Mouse (Mus musculus) central nervous system, embryonic 14 days (tissue): ENCODE measurements around the gene Gm21293. TPM values are rescaled to one million over a fixed set of nuclear protein-coding genes. Genes with fewer than 3 reads are reported as not detected.

ENCODE experiments used
- polyA plus RNA-seq: library from polyadenylated mRNA; depleted of rRNA; stranded (reverse); fragments of >200 nt; gene quantifications from 2 replicates; pipeline ENCODE4 v1.2.3, GENCODE M21; 2012; rRNA removed

The Gm21293 gene
- polyA plus RNA-seq: not detected in 2 replicates

DNA sequence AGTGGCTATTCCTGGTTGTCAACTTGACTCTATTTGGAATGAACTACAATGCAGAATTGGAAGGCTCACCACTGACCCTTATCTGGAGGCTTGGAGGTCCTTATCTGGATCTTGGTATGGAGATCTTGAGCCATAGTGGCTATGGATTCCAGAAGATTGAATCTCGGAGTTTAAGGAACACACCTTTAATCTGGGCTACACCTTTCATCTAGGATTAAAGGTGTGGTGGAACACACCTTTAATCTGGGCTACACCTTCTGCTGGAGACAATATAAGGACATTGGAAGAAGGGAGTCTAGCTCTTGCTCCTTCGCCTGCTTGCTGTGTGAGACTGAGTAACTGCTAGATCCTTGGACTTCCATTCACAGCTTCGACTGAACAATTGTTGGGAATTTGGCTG, at the start of gene Gm21293:
Gm21293 (plus strand) TSS at position 301 of the 400 bp plus-strand sequence.

DNA sequence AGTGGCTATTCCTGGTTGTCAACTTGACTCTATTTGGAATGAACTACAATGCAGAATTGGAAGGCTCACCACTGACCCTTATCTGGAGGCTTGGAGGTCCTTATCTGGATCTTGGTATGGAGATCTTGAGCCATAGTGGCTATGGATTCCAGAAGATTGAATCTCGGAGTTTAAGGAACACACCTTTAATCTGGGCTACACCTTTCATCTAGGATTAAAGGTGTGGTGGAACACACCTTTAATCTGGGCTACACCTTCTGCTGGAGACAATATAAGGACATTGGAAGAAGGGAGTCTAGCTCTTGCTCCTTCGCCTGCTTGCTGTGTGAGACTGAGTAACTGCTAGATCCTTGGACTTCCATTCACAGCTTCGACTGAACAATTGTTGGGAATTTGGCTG, 8.4 kb downstream of the Gm21293 start, which contains the start of gene Gm6763:
Gm6763 (plus strand) TSS at position 301 of the 400 bp plus-strand sequence.

DNA sequence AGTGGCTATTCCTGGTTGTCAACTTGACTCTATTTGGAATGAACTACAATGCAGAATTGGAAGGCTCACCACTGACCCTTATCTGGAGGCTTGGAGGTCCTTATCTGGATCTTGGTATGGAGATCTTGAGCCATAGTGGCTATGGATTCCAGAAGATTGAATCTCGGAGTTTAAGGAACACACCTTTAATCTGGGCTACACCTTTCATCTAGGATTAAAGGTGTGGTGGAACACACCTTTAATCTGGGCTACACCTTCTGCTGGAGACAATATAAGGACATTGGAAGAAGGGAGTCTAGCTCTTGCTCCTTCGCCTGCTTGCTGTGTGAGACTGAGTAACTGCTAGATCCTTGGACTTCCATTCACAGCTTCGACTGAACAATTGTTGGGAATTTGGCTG, 16.9 kb downstream of the Gm21293 start, which contains the start of gene Gm8764:
Gm8764 (plus strand) TSS at position 301 of the 400 bp plus-strand sequence.

GRCm38 (mm10) chr10:104168215-104168614, 25.4 kb downstream of the Gm21293 start, which contains the start of gene Gm21304:
Gene Gm21304 (plus strand): TSS chr10:104168515.

DNA sequence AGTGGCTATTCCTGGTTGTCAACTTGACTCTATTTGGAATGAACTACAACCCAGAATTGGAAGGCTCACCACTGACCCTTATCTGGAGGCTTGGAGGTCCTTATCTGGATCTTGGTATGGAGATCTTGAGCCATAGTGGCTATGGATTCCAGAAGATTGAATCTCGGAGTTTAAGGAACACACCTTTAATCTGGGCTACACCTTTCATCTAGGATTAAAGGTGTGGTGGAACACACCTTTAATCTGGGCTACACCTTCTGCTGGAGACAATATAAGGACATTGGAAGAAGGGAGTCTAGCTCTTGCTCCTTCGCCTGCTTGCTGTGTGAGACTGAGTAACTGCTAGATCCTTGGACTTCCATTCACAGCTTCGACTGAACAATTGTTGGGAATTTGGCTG, 33.9 kb downstream of the Gm21293 start, which contains the start of gene Gm21312:
Gm21312 (plus strand) TSS at position 301 of the 400 bp plus-strand sequence.

GRCm38 (mm10) chr10:104185233-104185632, 42.4 kb downstream of the Gm21293 start, which contains the start of gene Gm20765:
Gene Gm20765 (plus strand): TSS chr10:104185533.

DNA sequence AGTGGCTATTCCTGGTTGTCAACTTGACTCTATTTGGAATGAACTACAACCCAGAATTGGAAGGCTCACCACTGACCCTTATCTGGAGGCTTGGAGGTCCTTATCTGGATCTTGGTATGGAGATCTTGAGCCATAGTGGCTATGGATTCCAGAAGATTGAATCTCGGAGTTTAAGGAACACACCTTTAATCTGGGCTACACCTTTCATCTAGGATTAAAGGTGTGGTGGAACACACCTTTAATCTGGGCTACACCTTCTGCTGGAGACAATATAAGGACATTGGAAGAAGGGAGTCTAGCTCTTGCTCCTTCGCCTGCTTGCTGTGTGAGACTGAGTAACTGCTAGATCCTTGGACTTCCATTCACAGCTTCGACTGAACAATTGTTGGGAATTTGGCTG, 51.0 kb downstream of the Gm21293 start, which contains the start of gene Gm4340:
Gm4340 (plus strand) TSS at position 301 of the 400 bp plus-strand sequence.

Other genes with a start within 250 kb of the Gm21293 start
- gene Gm6763, start 8.5 kb downstream of the Gm21293 start, polyA plus RNA-seq: not detected in 2 replicates
- not detected in 2 replicates for gene Gm8764, start 17.0 kb downstream of the Gm21293 start, polyA plus RNA-seq
- gene Gm21304, start 25.5 kb downstream of the Gm21293 start, polyA plus RNA-seq: not detected in 2 replicates
- gene Gm21312, start 34.0 kb downstream of the Gm21293 start, polyA plus RNA-seq: not detected in 2 replicates
- not detected in 2 replicates for gene Gm20765, start 42.5 kb downstream of the Gm21293 start, polyA plus RNA-seq
- gene Gm4340, start 51.1 kb downstream of the Gm21293 start, polyA plus RNA-seq: not detected in 2 replicates